Mouse (Mus musculus): ENCODE measurements around the gene Spic. TPM values are rescaled to one million over a fixed set of nuclear protein-coding genes. Genes with fewer than 3 reads are reported as not detected.
"Not testable (repeated sequence)": the region's sequence is repeated elsewhere in the genome, so short reads cannot be mapped to it uniquely, and the experiment has no call there.

Gene Spic
- polyA plus RNA-seq (2017; shearing (Covaris generic)), result 1 to 10 TPM in 1 of 2 experiments, under 1 TPM in 1; 0.83 to 1.8 TPM

- ATAC-seq, result no peak
Measured at GRCm38 (mm10) chr10:88684925-88685324, at the start of gene Spic. Gene Spic (minus strand): TSS chr10:88685015.

GRCm38 (mm10) chr10:88732309-88732622, 47.5 kb upstream of the Spic start:
- ATAC-seq, result peak; percentile 20

GRCm38 (mm10) chr10:88731496-88732308, 46.9 kb upstream of the Spic start:
- peak; percentile 44 for ATAC-seq

- ATAC-seq, result peak; percentile 66
Measured at GRCm38 (mm10) chr10:88730571-88731495, 46.0 kb upstream of the Spic start, which contains the start of gene Arl1. Gene Arl1 (plus strand): TSS chr10:88730858.

GRCm38 (mm10) chr10:88728166-88728565, 43.4 kb upstream of the Spic start:
- no peak for ATAC-seq

GRCm38 (mm10) chr10:88727128-88727527, 42.3 kb upstream of the Spic start:
- ATAC-seq, result no peak

- peak; percentile 60 for ATAC-seq
Measured at GRCm38 (mm10) chr10:88725343-88725742, 40.5 kb upstream of the Spic start.

- peak; percentile 29 for ATAC-seq
Measured at GRCm38 (mm10) chr10:88719618-88720017, 34.8 kb upstream of the Spic start.

GRCm38 (mm10) chr10:88717756-88718025, 32.9 kb upstream of the Spic start:
- no peak for ATAC-seq

- ATAC-seq, result no peak
Measured at GRCm38 (mm10) chr10:88716986-88717755, 32.4 kb upstream of the Spic start.

- no peak for ATAC-seq
Measured at GRCm38 (mm10) chr10:88715621-88716020, 30.8 kb upstream of the Spic start.

GRCm38 (mm10) chr10:88714744-88715143, 29.9 kb upstream of the Spic start:
- no peak for ATAC-seq

- ATAC-seq, result no peak
Measured at GRCm38 (mm10) chr10:88712359-88712758, 27.5 kb upstream of the Spic start.

- peak; percentile 70 for ATAC-seq
Measured at GRCm38 (mm10) chr10:88708671-88709523, 24.1 kb upstream of the Spic start.

- ATAC-seq, result no peak
Measured at GRCm38 (mm10) chr10:88700938-88701337, 16.1 kb upstream of the Spic start.

GRCm38 (mm10) chr10:88682904-88683563, 1.8 kb downstream of the Spic start:
- ATAC-seq, result no peak

GRCm38 (mm10) chr10:88672825-88673224, 12.0 kb downstream of the Spic start:
- ATAC-seq, result no peak

GRCm38 (mm10) chr10:88672123-88672522, 12.7 kb downstream of the Spic start:
- no peak for ATAC-seq

- peak; percentile 72 for ATAC-seq
Measured at GRCm38 (mm10) chr10:88669719-88670118, 15.1 kb downstream of the Spic start.

GRCm38 (mm10) chr10:88663856-88664255, 21.0 kb downstream of the Spic start:
- ATAC-seq, result not testable (repeated sequence)

GRCm38 (mm10) chr10:88658918-88659317, 25.9 kb downstream of the Spic start:
- ATAC-seq, result no peak
